Mouse (Mus musculus) cerebellum, adult 2 months (tissue): ENCODE measurements around the gene Dand5. TPM values are rescaled to one million over a fixed set of nuclear protein-coding genes. Genes with fewer than 3 reads are reported as not detected.

Source experiments
- DNase-seq, 2 experiments: peaks; one replicate each; pipeline ENCODE4 v3.0.0; 2021
- H3K27ac ChIP-seq: fragments of 200-500 bp; 2 replicates; pipeline ENCODE4 v1.5.1; 2012; ENCODE audit warnings: low read length, control low read depth, inconsistent platforms; ENCODE audit not compliant: insufficient read depth
- H3K27me3 ChIP-seq: fragments of 200-500 bp; 2 replicates; pipeline ENCODE4 v1.6.1; 2012; ENCODE audit warnings: inconsistent platforms, mild to moderate bottlenecking, low read length, moderate library complexity; ENCODE audit not compliant: control insufficient read depth, insufficient read depth
- H3K4me1 ChIP-seq: fragments of 200-500 bp; 2 replicates; pipeline ENCODE4 v1.6.1; 2011; ENCODE audit warnings: low read length; ENCODE audit not compliant: control insufficient read depth, insufficient read depth
- H3K4me3 ChIP-seq: fragments of 200-500 bp; replicated peaks from 2 replicates; pipeline ENCODE3; 2011; ENCODE audit warnings: mild to moderate bottlenecking, low read depth, low read length, control low read depth; ENCODE audit not compliant: insufficient read depth
- CTCF ChIP-seq: fragments of 200-500 bp; IDR thresholded peaks from 2 replicates; pipeline ENCODE4 v1.5.1; 2011; ENCODE audit warnings: low read depth, mild to moderate bottlenecking, control low read depth, low read length, moderate library complexity, borderline replicate concordance; ENCODE audit not compliant: insufficient read depth
- POLR2A ChIP-seq: fragments of 200-500 bp; IDR thresholded peaks from 2 replicates; pipeline ENCODE4 v1.6.1; 2011; ENCODE audit warnings: low read length, control low read depth, borderline replicate concordance; ENCODE audit not compliant: insufficient read depth
- WGBS: fragments of 180-500 bp; shearing (Covaris S2); methylation state at CpG from one replicate; pipeline ENCODE4 v1.1.7; 2018; 5-methylcytosine and 5-hydroxymethylcytosine counted together
- polyA plus RNA-seq: library from polyadenylated mRNA; depleted of rRNA; stranded (reverse); fragments of >200 nt; gene quantifications from 2 replicates; pipeline ENCODE4 v1.2.3, GENCODE M21; 2012

Dand5 gene
- polyA plus RNA-seq, 1 experiment: 16.2 TPM

GRCm38 (mm10) chr8:84775105-84775591 lies 47.5 kb downstream of the Dand5 start:
- Histone ChIP-seq H3K4me3 (peak overlapping the region; percentile 11), H3K27me3 (no peaks in the 10 kb centered on the region), H3K27ac (peak overlapping the region; percentile 99), H3K4me1 (peaks cover 39% of the 10 kb centered on the region)
- 12% methylated on average over 13 of the region's 13 CpGs for WGBS
- TF ChIP-seq CTCF (no peak), POLR2A (no peak)
- DNase-seq: peak; percentile 52 to 71

DNA sequence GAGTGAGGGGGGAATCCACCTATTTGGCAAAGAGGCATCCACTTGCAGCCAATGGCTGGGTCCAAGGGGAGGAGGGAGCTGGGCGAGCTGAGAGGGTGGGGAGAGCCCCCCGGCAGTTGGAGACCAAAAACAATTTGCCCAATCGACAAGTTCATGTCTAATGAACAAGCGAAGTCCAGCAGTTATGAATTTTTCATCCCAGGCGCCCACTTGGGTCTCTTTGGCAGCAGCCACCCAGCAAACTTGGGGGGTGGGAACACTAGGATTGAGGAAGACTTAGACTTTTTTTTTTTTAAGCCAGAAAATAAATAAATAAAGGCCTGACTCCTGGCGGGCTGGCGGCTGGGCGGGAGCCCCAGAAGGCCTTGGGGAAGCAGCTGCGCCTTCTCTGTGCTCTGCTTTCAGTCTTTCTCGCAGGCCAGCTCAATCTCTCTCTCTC lies 48.1 kb downstream of the Dand5 start:
- WGBS: 12% methylated on average over 10 of the region's 10 CpGs
- no peaks in the 10 kb centered on the region for H3K27me3 ChIP-seq
- peak overlapping the region; percentile 99 for H3K27ac ChIP-seq
- H3K4me3 ChIP-seq: peak overlapping the region; percentile 44
- H3K4me1 ChIP-seq: peaks cover 35% of the 10 kb centered on the region
- TF ChIP-seq CTCF (no peak), POLR2A (no peak)
- DNase-seq: peak; percentile 76 to 77

DNA sequence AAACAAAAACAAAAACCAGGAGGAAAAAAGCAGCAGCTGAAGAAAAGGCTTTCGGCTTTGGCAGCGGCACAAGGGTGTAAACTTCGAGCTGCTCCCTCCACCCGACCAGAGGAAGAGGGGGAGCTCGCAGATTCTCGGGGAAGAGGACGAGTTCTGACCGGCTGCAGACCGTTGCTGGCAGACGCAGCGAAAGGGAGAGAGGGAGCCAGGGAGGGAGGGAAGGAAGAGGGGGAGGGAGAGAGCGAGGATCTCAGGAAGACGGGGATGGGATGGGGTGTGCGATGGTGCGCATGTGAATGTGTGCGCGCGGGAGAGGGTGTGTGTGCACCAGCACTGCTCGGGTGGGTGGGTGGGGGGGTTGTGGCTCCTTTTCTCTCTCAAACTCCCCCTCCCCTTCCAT lies 48.8 kb downstream of the Dand5 start:
- peak; percentile 81; the same call in 1 of the 2 replicates for TF ChIP-seq POLR2A
- TF ChIP-seq CTCF: no peak
- DNase-seq: peak; percentile 89 to 93
- H3K4me3 ChIP-seq: peak overlapping the region; percentile 83
- WGBS: under 1% methylated on average over 19 of the region's 19 CpGs
- H3K4me1 ChIP-seq: peaks cover 29% of the 10 kb centered on the region
- H3K27me3 ChIP-seq: no peaks in the 10 kb centered on the region
- peak overlapping the region; percentile 97; the same call in 1 of the 2 replicates for H3K27ac ChIP-seq

- WGBS: under 1% methylated on average over 9 of the region's 9 CpGs
- peak; percentile 26; the same call in 1 of the 2 replicates for TF ChIP-seq POLR2A
- TF ChIP-seq CTCF: no peak
- Histone ChIP-seq H3K27me3 (no peaks in the 10 kb centered on the region), H3K4me1 (peaks cover 28% of the 10 kb centered on the region), H3K27ac (peak overlapping the region; percentile 97), H3K4me3 (peak overlapping the region; percentile 83)
- DNase-seq: peak; percentile 75 to 77
Measured at GRCm38 (mm10) chr8:84773304-84773703, 49.3 kb downstream of the Dand5 start.

GRCm38 (mm10) chr8:84772628-84773027 lies 50.0 kb downstream of the Dand5 start:
- peak overlapping the region; percentile 83 for H3K4me3 ChIP-seq
- no peaks in the 10 kb centered on the region for H3K27me3 ChIP-seq
- peak overlapping the region; percentile 97 for H3K27ac ChIP-seq
- TF ChIP-seq CTCF (no peak), POLR2A (no peak)
- peaks cover 28% of the 10 kb centered on the region for H3K4me1 ChIP-seq
- DNase-seq: peak; percentile 64 to 71
- 0% methylated on average over 3 of the region's 3 CpGs for WGBS

- 2% methylated on average over 34 of the region's 34 CpGs for WGBS
- peaks cover 34% of the 10 kb centered on the region for H3K4me1 ChIP-seq
- peak; percentile 87 to 91 for DNase-seq
- peak overlapping the region; percentile 83 for H3K4me3 ChIP-seq
- H3K27me3 ChIP-seq: no peaks in the 10 kb centered on the region
- peak overlapping the region; percentile 97 for H3K27ac ChIP-seq
- no peak; the same call in 1 of the 2 replicates for TF ChIP-seq POLR2A
- TF ChIP-seq CTCF: no peak
Measured at GRCm38 (mm10) chr8:84771941-84772378, 50.7 kb downstream of the Dand5 start.

GRCm38 (mm10) chr8:84771000-84771687 lies 51.5 kb downstream of the Dand5 start:
- WGBS: 8% methylated on average over 5 of the region's 5 CpGs
- H3K27ac ChIP-seq: peak overlapping the region; percentile 97

More at GRCm38 (mm10) chr8:84771000-84771687, 51.5 kb downstream of the Dand5 start:
- no peak for TF ChIP-seq CTCF
- TF ChIP-seq POLR2A: no peak
- Histone ChIP-seq H3K4me1 (peaks cover 37% of the 10 kb centered on the region), H3K27me3 (no peaks in the 10 kb centered on the region), H3K4me3 (peak overlapping the region; percentile 83)
- DNase-seq: peak; percentile 38 to 62
